Mouse (Mus musculus): ENCODE results near the gene Ccdc9.

The Ccdc9 gene

GRCm38 (mm10) chr7:16286026-16286961 is at the start of gene Ccdc9:
Ccdc9 (minus strand) TSS chr7:16286795.
- peak; percentile 98 to 100 for DNase-seq (ENCODE audit: low spot score in 2 of 2)

GRCm38 (mm10) chr7:16329146-16329545 is 42.6 kb upstream of the Ccdc9 start:
- no peak for DNase-seq (ENCODE audit: low spot score in 2 of 2)

GRCm38 (mm10) chr7:16326607-16326971 is 40.0 kb upstream of the Ccdc9 start:
- DNase-seq (ENCODE audit: low spot score in 2 of 2): no peak

- peak; percentile 46 to 72 for DNase-seq (ENCODE audit: low spot score in 2 of 2)
These were observed 39.5 kb upstream of the Ccdc9 start for GRCm38 (mm10) chr7:16325920-16326606.

- DNase-seq (ENCODE audit: low spot score in 2 of 2): no peak
These were observed 38.1 kb upstream of the Ccdc9 start for GRCm38 (mm10) chr7:16324661-16325060.

GRCm38 (mm10) chr7:16320479-16320878 is 33.9 kb upstream of the Ccdc9 start:
- no peak for DNase-seq (ENCODE audit: low spot score in 2 of 2)

- DNase-seq (ENCODE audit: low spot score in 2 of 2): no peak
These were observed 32.6 kb upstream of the Ccdc9 start for GRCm38 (mm10) chr7:16319216-16319615.

GRCm38 (mm10) chr7:16317094-16317493 is 30.5 kb upstream of the Ccdc9 start:
- no peak for DNase-seq (ENCODE audit: low spot score in 2 of 2)

GRCm38 (mm10) chr7:16315222-16315759 is 28.7 kb upstream of the Ccdc9 start:
- DNase-seq (ENCODE audit: low spot score in 2 of 2): no peak

GRCm38 (mm10) chr7:16314221-16314775 is 27.7 kb upstream of the Ccdc9 start:
- DNase-seq (ENCODE audit: low spot score in 2 of 2): no peak

GRCm38 (mm10) chr7:16313481-16314220 is 27.1 kb upstream of the Ccdc9 start:
- peak; percentile 80 to 89 for DNase-seq (ENCODE audit: low spot score in 2 of 2)

- peak; percentile 57 to 72 for DNase-seq (ENCODE audit: low spot score in 2 of 2)
These were observed 26.2 kb upstream of the Ccdc9 start for GRCm38 (mm10) chr7:16312672-16313311.

GRCm38 (mm10) chr7:16312011-16312671 is 25.5 kb upstream of the Ccdc9 start:
- DNase-seq (ENCODE audit: low spot score in 2 of 2): peak; percentile 49 to 59

- DNase-seq (ENCODE audit: low spot score in 2 of 2): peak; percentile 50 to 58
These were observed 24.9 kb upstream of the Ccdc9 start for GRCm38 (mm10) chr7:16311453-16312004.

GRCm38 (mm10) chr7:16310521-16311452 is 24.2 kb upstream of the Ccdc9 start:
- peak; percentile 53 to 71 for DNase-seq (ENCODE audit: low spot score in 2 of 2)

GRCm38 (mm10) chr7:16310020-16310520 is 23.5 kb upstream of the Ccdc9 start:
- DNase-seq (ENCODE audit: low spot score in 2 of 2): peak; percentile 94

GRCm38 (mm10) chr7:16309318-16310019 is 22.9 kb upstream of the Ccdc9 start:
- peak; percentile 93 to 95 for DNase-seq (ENCODE audit: low spot score in 2 of 2)
